17 mouse cellular contexts compared by ENCODE assay signal in the genomic region with DNA sequence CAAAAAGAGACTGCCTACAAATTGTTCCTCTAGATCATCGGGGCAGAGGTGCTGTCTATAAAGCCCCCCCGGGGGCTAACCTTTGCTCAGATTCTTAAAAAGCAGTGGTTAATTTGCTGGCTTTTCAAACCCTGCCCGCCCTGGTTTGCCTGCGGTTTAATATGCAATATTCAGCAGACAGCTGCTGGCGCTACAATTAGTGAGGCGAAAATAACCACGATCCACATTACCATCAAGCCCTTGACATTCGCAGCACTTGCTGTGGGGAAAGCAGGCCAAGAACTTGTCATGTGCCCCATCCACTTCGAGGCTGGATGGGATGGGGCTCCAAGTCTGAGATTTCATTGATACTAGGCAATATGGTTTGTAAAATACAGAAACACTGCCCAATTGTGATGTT. TPM values are rescaled to one million over a fixed set of nuclear protein-coding genes. Genes with fewer than 3 reads are reported as not detected.
DNase-seq lines count a peak whose midpoint lies in the region; ATAC-seq and TF ChIP-seq lines count a peak whose summit lies in the region.
"Had no signal": no experiment of that assay in that cellular context is flagged by ENCODE, and none has a peak within 500 bp of the region (broad histone marks: within the 10 kb centered on the region; RNA-seq: fewer than 3 reads in every experiment).

No protein-coding gene starts in this region.

- DNase-seq in frontal cortex, postnatal 36 days (ENCODE audit: low spot score in 2 of 2): no peak
- no peak for DNase-seq in midbrain, embryonic 11.5 days (ENCODE audit: low spot score, missing footprints)
- DNase-seq in forebrain, postnatal 0 days: peak; percentile 70
- peak; percentile 74 for DNase-seq in retina, embryonic 14.5 days (ENCODE audit: low spot score)
- no peak for DNase-seq in adrenal gland, postnatal 36 days
- DNase-seq: adrenal gland, adult 2 months; cerebellum, adult 11-12 months; gastrocnemius, postnatal 14 days; kidney, adult 11 months; kidney, postnatal 14 days; layer of hippocampus, adult 9-11 months had no signal

- H3K4me3 ChIP-seq in midbrain, embryonic 12.5 days: no peak overlapping the region
- no peak overlapping the region for H3K4me3 ChIP-seq in midbrain, embryonic 11.5 days (ENCODE audit: low read depth, low read length)
- no peak overlapping the region for H3K4me3 ChIP-seq in forebrain, postnatal 0 days (ENCODE audit: low read depth, low read length)
- H3K4me3 ChIP-seq: embryonic facial prominence, embryonic 13.5 days; hindbrain, embryonic 15.5 days had no signal

- no peak overlapping the region for H3K4me2 ChIP-seq in midbrain, embryonic 12.5 days (replicated peaks)
- H3K4me2 ChIP-seq in midbrain, embryonic 11.5 days: no peak overlapping the region
- H3K4me2 ChIP-seq in forebrain, postnatal 0 days (ENCODE audit: low read depth): no peak overlapping the region
- H3K4me2 ChIP-seq: embryonic facial prominence, embryonic 13.5 days; hindbrain, embryonic 15.5 days had no signal

- no peak for TF ChIP-seq CTCF in forebrain, postnatal 0 days (IDR thresholded peaks at IDR 0.05; ENCODE audit: low read depth)

- H3K4me1 ChIP-seq in midbrain, embryonic 12.5 days: peaks cover 19% of the 10 kb centered on the region; the same call in 1 of the 2 replicates
- H3K4me1 ChIP-seq in midbrain, embryonic 11.5 days (ENCODE audit: control insufficient read depth, insufficient read depth, low read length): peaks cover 4% of the 10 kb centered on the region; the same call in 1 of the 2 replicates
- H3K4me1 ChIP-seq in forebrain, postnatal 0 days (ENCODE audit: insufficient read depth): peaks cover 31% of the 10 kb centered on the region

- peak; percentile 68 for ATAC-seq in frontal cortex, adult (ENCODE audit: low TSS enrichment)
- ATAC-seq in midbrain, embryonic 12.5 days (ENCODE audit: low FRiP score, low read depth): no peak
- no peak for ATAC-seq in midbrain, embryonic 11.5 days (ENCODE audit: low FRiP score)
- peak; percentile 77 for ATAC-seq in forebrain, postnatal 0 days
- ATAC-seq in granulocyte monocyte progenitor cell, adult 5-6 weeks (replicated peaks; ENCODE audit: poor library complexity, severe bottlenecking): no peak

- H3K27ac ChIP-seq in midbrain, embryonic 12.5 days (replicated peaks): 0 out of 2 replicates have a peak overlapping the region, but pooled peaks have one; percentile 8
- H3K27ac ChIP-seq in midbrain, embryonic 11.5 days (ENCODE audit: low read depth, low read length): no peak overlapping the region
- H3K27ac ChIP-seq in forebrain, postnatal 0 days (ENCODE audit: low read depth, low read length): peak overlapping the region; percentile 70
- H3K27ac ChIP-seq: embryonic facial prominence, embryonic 13.5 days; hindbrain, embryonic 15.5 days had no signal

- H3K9ac ChIP-seq in midbrain, embryonic 12.5 days (replicated peaks): no peak overlapping the region
- no peak overlapping the region for H3K9ac ChIP-seq in midbrain, embryonic 11.5 days (ENCODE audit: low read length)
- H3K9ac ChIP-seq in forebrain, postnatal 0 days: no peak overlapping the region
- H3K9ac ChIP-seq: embryonic facial prominence, embryonic 13.5 days; hindbrain, embryonic 15.5 days had no signal

- 66% methylated on average over 9 of the region's 9 CpGs for WGBS in midbrain, embryonic 12.5 days
- 70% methylated on average over 9 of the region's 9 CpGs for WGBS in midbrain, embryonic 11.5 days
- WGBS in forebrain, postnatal 0 days: 14% methylated on average over 9 of the region's 9 CpGs

- peaks cover 39% of the 10 kb centered on the region for H3K36me3 ChIP-seq in midbrain, embryonic 12.5 days
- H3K36me3 ChIP-seq in midbrain, embryonic 11.5 days (ENCODE audit: control insufficient read depth, insufficient read depth, low read length): peaks cover 13% of the 10 kb centered on the region; the same call in 1 of the 2 replicates
- H3K36me3 ChIP-seq in forebrain, postnatal 0 days (ENCODE audit: insufficient read depth): no peaks in the 10 kb centered on the region; the same call in 1 of the 2 replicates
- H3K36me3 ChIP-seq: hindbrain, embryonic 15.5 days had no signal

- H3K9me3 ChIP-seq in midbrain, embryonic 12.5 days: no peaks in the 10 kb centered on the region
- no peaks in the 10 kb centered on the region for H3K9me3 ChIP-seq in midbrain, embryonic 11.5 days (ENCODE audit: control insufficient read depth, low read length)
- no peaks in the 10 kb centered on the region for H3K9me3 ChIP-seq in forebrain, postnatal 0 days (ENCODE audit: low read length)
- H3K9me3 ChIP-seq: embryonic facial prominence, embryonic 13.5 days; hindbrain, embryonic 15.5 days had no signal

- H3K27me3 ChIP-seq in midbrain, embryonic 12.5 days: no peaks in the 10 kb centered on the region
- no peaks in the 10 kb centered on the region for H3K27me3 ChIP-seq in midbrain, embryonic 11.5 days (ENCODE audit: control insufficient read depth, insufficient read depth, low read length)
- H3K27me3 ChIP-seq in forebrain, postnatal 0 days (ENCODE audit: insufficient read depth, low read length): no peaks in the 10 kb centered on the region
- H3K27me3 ChIP-seq: embryonic facial prominence, embryonic 13.5 days; hindbrain, embryonic 15.5 days had no signal

RNA-seq across cellular contexts. Expression of gene Fam210b, which starts 7.9 kb away (rescaled TPM):
- polyA plus RNA-seq in midbrain, embryonic 12.5 days (2016; fragmentation: Nextera tagmentation; extraction: Ambion mirVana): 25.8 and 32.6 TPM in 2 replicates
- 32.2 and 33.0 TPM in 2 replicates for polyA plus RNA-seq in midbrain, embryonic 11.5 days (2014; fragmentation: Nextera tagmentation; extraction: Ambion mirVana)
- 14.9 and 17.5 TPM in 2 replicates for total RNA-seq in forebrain, postnatal 0 days (2014; rRNA removed)
- polyA plus RNA-seq in forebrain, postnatal 0 days (2015; fragmentation: Nextera tagmentation; extraction: Ambion mirVana): 43.5 and 49.3 TPM in 2 replicates
- total RNA-seq in granulocyte monocyte progenitor cell, adult 5-6 weeks (2014; fragmentation: Nextera tagmentation): 3.9 and 4.8 TPM in 2 replicates
- 1.4 and 2.8 TPM in 2 replicates for total RNA-seq in granulocyte monocyte progenitor cell, adult 5-6 weeks (2017)
- 10 to 100 TPM; 26.8 to 34.2 TPM for total RNA-seq in adrenal gland, postnatal 36 days (2021)

RNA-seq across cellular contexts. Expression of gene Aurka, which starts 17.1 kb away (rescaled TPM):
- polyA plus RNA-seq in midbrain, embryonic 12.5 days (2016; fragmentation: Nextera tagmentation; extraction: Ambion mirVana): 101 and 111 TPM in 2 replicates
- 163 and 169 TPM in 2 replicates for polyA plus RNA-seq in midbrain, embryonic 11.5 days (2014; fragmentation: Nextera tagmentation; extraction: Ambion mirVana)
- 4.7 and 9.2 TPM in 2 replicates for total RNA-seq in forebrain, postnatal 0 days (2014; rRNA removed)
- 8.8 and 10.4 TPM in 2 replicates for polyA plus RNA-seq in forebrain, postnatal 0 days (2015; fragmentation: Nextera tagmentation; extraction: Ambion mirVana)
- total RNA-seq in granulocyte monocyte progenitor cell, adult 5-6 weeks (2014; fragmentation: Nextera tagmentation): 18.5 and 36.9 TPM in 2 replicates
- total RNA-seq in granulocyte monocyte progenitor cell, adult 5-6 weeks (2017): 64.5 and 80.8 TPM in 2 replicates
- 1 to 10 TPM; 3.4 to 4.2 TPM for total RNA-seq in adrenal gland, postnatal 36 days (2021)

RNA-seq across cellular contexts. Expression of gene Cstf1, which starts 17.3 kb away (rescaled TPM):
- 38.8 and 45.0 TPM in 2 replicates for polyA plus RNA-seq in midbrain, embryonic 12.5 days (2016; fragmentation: Nextera tagmentation; extraction: Ambion mirVana)
- 48.0 and 50.2 TPM in 2 replicates for polyA plus RNA-seq in midbrain, embryonic 11.5 days (2014; fragmentation: Nextera tagmentation; extraction: Ambion mirVana)
- total RNA-seq in forebrain, postnatal 0 days (2014; rRNA removed): 30.3 and 37.6 TPM in 2 replicates
- 28.9 and 29.3 TPM in 2 replicates for polyA plus RNA-seq in forebrain, postnatal 0 days (2015; fragmentation: Nextera tagmentation; extraction: Ambion mirVana)
- 21.5 and 32.6 TPM in 2 replicates for total RNA-seq in granulocyte monocyte progenitor cell, adult 5-6 weeks (2014; fragmentation: Nextera tagmentation)
- 33.3 and 38.9 TPM in 2 replicates for total RNA-seq in granulocyte monocyte progenitor cell, adult 5-6 weeks (2017)
- total RNA-seq in adrenal gland, postnatal 36 days (2021): 10 to 100 TPM; 32.4 to 35.2 TPM

RNA-seq across cellular contexts. Expression of gene Cass4, which starts 40.4 kb away (rescaled TPM):
- polyA plus RNA-seq in midbrain, embryonic 12.5 days (2016; fragmentation: Nextera tagmentation; extraction: Ambion mirVana): 0.30 and 0.31 TPM in 2 replicates
- polyA plus RNA-seq in midbrain, embryonic 11.5 days (2014; fragmentation: Nextera tagmentation; extraction: Ambion mirVana): 0.31 TPM in 1 of 2 replicates, not detected in the other
- total RNA-seq in forebrain, postnatal 0 days (2014; rRNA removed): 0.08 and 0.24 TPM in 2 replicates
- 0.12 and 0.13 TPM in 2 replicates for polyA plus RNA-seq in forebrain, postnatal 0 days (2015; fragmentation: Nextera tagmentation; extraction: Ambion mirVana)
- 0.41 and 0.64 TPM in 2 replicates for total RNA-seq in granulocyte monocyte progenitor cell, adult 5-6 weeks (2014; fragmentation: Nextera tagmentation)
- 0.93 and 1.4 TPM in 2 replicates for total RNA-seq in granulocyte monocyte progenitor cell, adult 5-6 weeks (2017)
- under 1 TPM; 0.13 to 0.43 TPM for total RNA-seq in adrenal gland, postnatal 36 days (2021)
- total RNA-seq: megakaryocyte-erythroid progenitor cell, adult 5-6 weeks had no signal

Comparison
In these comparisons a context has a peak if more than half of its experiments do, and no peak if none do; other contexts are left out.
1. ATAC-seq: peak in frontal cortex, adult (single experiment) and forebrain, postnatal 0 days (single experiment); none in midbrain, embryonic 12.5 days (single experiment), midbrain, embryonic 11.5 days (single experiment) and granulocyte monocyte progenitor cell, adult 5-6 weeks (single experiment).
2. DNase-seq: peak in forebrain, postnatal 0 days (single experiment) and retina, embryonic 14.5 days (single experiment); none in frontal cortex, postnatal 36 days (0 of 2), midbrain, embryonic 11.5 days (single experiment) and adrenal gland, postnatal 36 days (0 of 2).